Mouse (Mus musculus): Measurements from ENCODE around the gene Fam19a5. TPM values are rescaled to one million over a fixed set of nuclear protein-coding genes. Genes with fewer than 3 reads are reported as not detected.
A peak's percentile ranks its signal among the peaks of the same experiment; 100 is the strongest.

Gene Fam19a5
- total and polyA plus RNA-seq, 2 experiments from 2014 or later, result 33.0 to 145 TPM

- DNase-seq (ENCODE audit: low spot score), result no peak
- H3K9me3 ChIP-seq (ENCODE audit: low read length), result no peaks in the 10 kb centered on the region
- no peaks in the 10 kb centered on the region for H3K27me3 ChIP-seq (ENCODE audit: insufficient read depth, low read length)
- no peak for TF ChIP-seq CTCF (IDR thresholded peaks at IDR 0.05)
- H3K4me2 ChIP-seq (ENCODE audit: low read depth, low read length, poor library complexity, severe bottlenecking), result no peak overlapping the region
- WGBS, result 94% methylated on average over 4 of the region's 4 CpGs
- H3K9ac ChIP-seq (replicated peaks; ENCODE audit: low read length, poor library complexity, severe bottlenecking), result no peak overlapping the region
- H3K36me3 ChIP-seq (ENCODE audit: insufficient read depth, low read length), result no peaks in the 10 kb centered on the region
- no peak overlapping the region for H3K4me3 ChIP-seq (ENCODE audit: low read depth, low read length)
- no peak for ATAC-seq (ENCODE audit: low FRiP score)
- H3K4me1 ChIP-seq (ENCODE audit: insufficient read depth, low read length), result no peaks in the 10 kb centered on the region
- no peak overlapping the region for H3K27ac ChIP-seq (ENCODE audit: low read depth, low read length)
These were observed 192.2 kb downstream of the Fam19a5 start for GRCm38 (mm10) chr15:87736345-87736744.

- no peak overlapping the region for H3K27ac ChIP-seq (ENCODE audit: low read depth, low read length)
- no peak overlapping the region for H3K4me2 ChIP-seq (ENCODE audit: low read depth, low read length, poor library complexity, severe bottlenecking)
- no peak for ATAC-seq (ENCODE audit: low FRiP score)
- no peak for TF ChIP-seq CTCF (IDR thresholded peaks at IDR 0.05)
- peaks cover 14% of the 10 kb centered on the region; the same call in 1 of the 2 replicates for H3K36me3 ChIP-seq (ENCODE audit: insufficient read depth, low read length)
- H3K9ac ChIP-seq (replicated peaks; ENCODE audit: low read length, poor library complexity, severe bottlenecking), result no peak overlapping the region
- DNase-seq (ENCODE audit: low spot score), result no peak
- 69% methylated on average over 3 of the region's 3 CpGs for WGBS
- no peaks in the 10 kb centered on the region for H3K9me3 ChIP-seq (ENCODE audit: low read length)
- H3K4me1 ChIP-seq (ENCODE audit: insufficient read depth, low read length), result no peaks in the 10 kb centered on the region
- H3K4me3 ChIP-seq (ENCODE audit: low read depth, low read length), result no peak overlapping the region
- H3K27me3 ChIP-seq (ENCODE audit: insufficient read depth, low read length), result no peaks in the 10 kb centered on the region
These were observed 211.4 kb downstream of the Fam19a5 start for GRCm38 (mm10) chr15:87755482-87755881.

DNA sequence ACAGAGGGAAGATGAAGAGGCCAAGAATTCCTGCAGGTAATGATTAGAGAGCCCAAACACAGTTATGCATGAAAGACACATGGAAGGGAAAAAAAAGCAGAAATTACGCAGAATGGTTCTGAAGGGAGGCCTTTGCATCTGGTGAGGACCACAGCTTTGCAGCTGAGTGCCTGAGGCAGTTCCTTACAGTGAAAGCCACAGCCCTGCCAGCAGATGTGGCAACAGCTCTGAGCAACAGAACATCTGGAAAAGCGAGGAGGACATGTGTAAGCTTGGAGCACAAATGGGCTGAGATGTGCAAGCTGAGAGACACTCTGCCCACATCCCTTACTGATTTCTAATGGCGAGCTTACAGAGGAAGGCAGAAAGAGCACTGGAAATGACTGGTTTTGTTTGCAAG is 221.8 kb downstream of the Fam19a5 start:
- no peak for TF ChIP-seq CTCF (IDR thresholded peaks at IDR 0.05)
- no peak for DNase-seq (ENCODE audit: low spot score)
- Histone ChIP-seq H3K4me1 (ENCODE audit: insufficient read depth, low read length) (no peaks in the 10 kb centered on the region), H3K36me3 (ENCODE audit: insufficient read depth, low read length) (peaks cover 8% of the 10 kb centered on the region; the same call in 1 of the 2 replicates), H3K9ac (replicated peaks; ENCODE audit: low read length, poor library complexity, severe bottlenecking) (no peak overlapping the region), H3K9me3 (ENCODE audit: low read length) (0 out of 2 replicates have a peak, but pooled peaks cover 3% of the 10 kb centered on the region), H3K4me3 (ENCODE audit: low read depth, low read length) (no peak overlapping the region), H3K4me2 (ENCODE audit: low read depth, low read length, poor library complexity, severe bottlenecking) (no peak overlapping the region), H3K27me3 (ENCODE audit: insufficient read depth, low read length) (no peaks in the 10 kb centered on the region), H3K27ac (ENCODE audit: low read depth, low read length) (no peak overlapping the region)
- 88% methylated on average over 3 of the region's 3 CpGs for WGBS
- ATAC-seq (ENCODE audit: low FRiP score), result no peak

DNA sequence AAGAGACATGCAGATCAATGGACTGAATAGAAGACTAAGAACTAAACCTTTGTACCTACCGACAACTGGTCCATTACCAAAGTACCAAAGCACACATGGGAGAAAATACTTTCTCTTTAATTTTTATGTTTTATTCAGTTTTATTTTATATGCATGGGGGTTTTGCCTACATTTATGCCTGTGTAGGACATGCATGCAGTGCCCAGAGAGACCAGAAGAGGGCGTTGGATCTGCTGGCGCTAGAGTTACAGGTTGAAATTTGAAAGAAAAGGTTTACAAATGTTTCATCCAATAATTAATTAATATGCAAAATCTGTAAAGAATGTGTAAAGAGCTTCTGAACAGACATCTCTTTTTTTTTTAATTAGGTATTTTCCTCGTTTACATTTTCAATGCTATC is 229.9 kb downstream of the Fam19a5 start:
- Histone ChIP-seq H3K4me3 (ENCODE audit: low read depth, low read length) (no peak overlapping the region), H3K27ac (ENCODE audit: low read depth, low read length) (no peak overlapping the region), H3K4me2 (ENCODE audit: low read depth, low read length, poor library complexity, severe bottlenecking) (no peak overlapping the region), H3K27me3 (ENCODE audit: insufficient read depth, low read length) (no peaks in the 10 kb centered on the region), H3K9me3 (ENCODE audit: low read length) (no peaks in the 10 kb centered on the region), H3K4me1 (ENCODE audit: insufficient read depth, low read length) (no peaks in the 10 kb centered on the region), H3K36me3 (ENCODE audit: insufficient read depth, low read length) (peaks cover 1% of the 10 kb centered on the region; the same call in 1 of the 2 replicates), H3K9ac (replicated peaks; ENCODE audit: low read length, poor library complexity, severe bottlenecking) (no peak overlapping the region)
- 63% methylated on average over 4 of the region's 4 CpGs for WGBS
- no peak for DNase-seq (ENCODE audit: low spot score)
- no peak for ATAC-seq (ENCODE audit: low FRiP score)
- peak; percentile 41 for TF ChIP-seq CTCF (IDR thresholded peaks at IDR 0.05)

- Histone ChIP-seq H3K4me1 (ENCODE audit: insufficient read depth, low read length) (no peaks in the 10 kb centered on the region), H3K27me3 (ENCODE audit: insufficient read depth, low read length) (no peaks in the 10 kb centered on the region), H3K9me3 (ENCODE audit: low read length) (no peaks in the 10 kb centered on the region), H3K36me3 (ENCODE audit: insufficient read depth, low read length) (no peaks in the 10 kb centered on the region), H3K9ac (replicated peaks; ENCODE audit: low read length, poor library complexity, severe bottlenecking) (no peak overlapping the region), H3K27ac (ENCODE audit: low read depth, low read length) (no peak overlapping the region), H3K4me3 (ENCODE audit: low read depth, low read length) (no peak overlapping the region), H3K4me2 (ENCODE audit: low read depth, low read length, poor library complexity, severe bottlenecking) (no peak overlapping the region)
- DNase-seq (ENCODE audit: low spot score), result no peak
- TF ChIP-seq CTCF (IDR thresholded peaks at IDR 0.05), result no peak
- no peak for ATAC-seq (ENCODE audit: low FRiP score)
- WGBS, result 79% methylated on average over 2 of the region's 2 CpGs
These were observed 239.2 kb downstream of the Fam19a5 start for GRCm38 (mm10) chr15:87783331-87783730.

DNA sequence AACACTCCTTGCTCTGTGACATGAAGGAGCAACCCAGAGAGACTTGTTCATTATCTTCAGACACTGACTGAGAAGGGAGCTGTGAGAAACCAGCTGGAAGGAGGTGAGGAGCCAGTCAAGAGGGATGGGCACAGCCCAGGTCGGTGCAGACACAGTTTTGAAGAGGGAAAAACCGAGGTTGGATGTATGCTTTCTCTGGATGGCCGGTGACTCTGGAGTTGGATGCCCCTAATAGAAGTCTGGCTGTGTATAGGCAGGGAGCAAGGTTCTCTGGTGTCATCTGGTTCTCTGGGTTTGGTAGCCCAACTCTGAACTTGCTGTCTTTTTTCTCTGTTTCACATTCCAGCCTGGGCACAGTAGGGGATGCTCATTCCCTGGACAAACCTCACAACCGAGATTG is 245.6 kb downstream of the Fam19a5 start:
- DNase-seq (ENCODE audit: low spot score) (no peak), ATAC-seq (ENCODE audit: low FRiP score) (no peak)
- WGBS, result 70% methylated on average over 4 of the region's 4 CpGs
- H3K4me1 ChIP-seq (ENCODE audit: insufficient read depth, low read length), result no peaks in the 10 kb centered on the region
- no peaks in the 10 kb centered on the region for H3K27me3 ChIP-seq (ENCODE audit: insufficient read depth, low read length)
- no peak for TF ChIP-seq CTCF (IDR thresholded peaks at IDR 0.05)
- H3K9ac ChIP-seq (replicated peaks; ENCODE audit: low read length, poor library complexity, severe bottlenecking), result no peak overlapping the region
- H3K4me3 ChIP-seq (ENCODE audit: low read depth, low read length), result no peak overlapping the region
- H3K4me2 ChIP-seq (ENCODE audit: low read depth, low read length, poor library complexity, severe bottlenecking), result no peak overlapping the region
- H3K9me3 ChIP-seq (ENCODE audit: low read length), result no peaks in the 10 kb centered on the region
- H3K36me3 ChIP-seq (ENCODE audit: insufficient read depth, low read length), result no peaks in the 10 kb centered on the region
- no peak overlapping the region for H3K27ac ChIP-seq (ENCODE audit: low read depth, low read length)

Measured in midbrain, postnatal 0 days (tissue).